Mouse (Mus musculus) cerebellum, adult 9-10 months (tissue): ENCODE data around the gene Atxn1.

Experiments
- DNase-seq: peaks from one replicate; pipeline ENCODE4 v3.0.0; 2022

Gene Atxn1

DNA sequence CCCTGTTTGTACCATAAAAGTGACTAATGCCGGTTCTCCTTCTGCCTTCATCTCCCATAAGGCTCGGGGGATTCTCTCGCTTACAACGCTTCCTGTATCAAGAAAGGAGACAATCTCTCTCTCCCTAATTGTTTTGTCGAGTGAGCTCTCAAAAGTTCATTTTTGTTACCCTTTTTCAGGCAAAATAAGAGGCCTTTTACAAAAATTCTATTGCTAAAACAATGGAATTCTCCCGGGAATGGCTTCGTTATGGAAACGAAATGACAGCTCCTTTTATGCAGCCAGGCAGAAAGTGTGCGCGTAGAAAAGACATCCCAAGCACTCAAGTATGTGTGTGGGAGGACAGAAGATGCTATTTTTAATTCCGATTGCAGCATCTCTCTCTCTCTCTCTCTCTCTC lies 255.4 kb downstream of the Atxn1 start:
- DNase-seq = no peak

DNA sequence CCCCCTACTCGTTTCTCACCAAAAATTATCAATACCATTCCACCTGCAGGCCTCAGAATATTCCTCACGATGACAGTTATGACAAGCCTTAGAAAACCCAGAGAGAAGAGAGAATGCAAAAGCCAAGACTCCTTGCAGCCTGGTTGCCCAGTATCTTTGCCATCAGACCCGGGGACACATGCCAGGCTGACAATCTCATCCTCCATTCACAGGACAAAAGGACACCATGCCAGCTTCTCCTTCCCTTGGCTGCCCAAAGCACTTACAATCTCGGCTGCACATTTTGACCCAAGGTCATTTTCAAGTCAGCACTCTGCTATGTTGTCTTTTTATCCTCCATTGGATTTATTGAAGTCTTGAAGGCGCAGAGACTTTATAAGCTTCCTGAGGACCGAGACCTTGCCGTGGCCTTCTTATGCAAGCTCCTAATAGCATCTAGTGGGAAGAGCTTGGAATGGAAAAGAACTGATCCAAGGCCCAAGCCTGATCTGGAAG lies 263.5 kb downstream of the Atxn1 start:
- DNase-seq = no peak

DNA sequence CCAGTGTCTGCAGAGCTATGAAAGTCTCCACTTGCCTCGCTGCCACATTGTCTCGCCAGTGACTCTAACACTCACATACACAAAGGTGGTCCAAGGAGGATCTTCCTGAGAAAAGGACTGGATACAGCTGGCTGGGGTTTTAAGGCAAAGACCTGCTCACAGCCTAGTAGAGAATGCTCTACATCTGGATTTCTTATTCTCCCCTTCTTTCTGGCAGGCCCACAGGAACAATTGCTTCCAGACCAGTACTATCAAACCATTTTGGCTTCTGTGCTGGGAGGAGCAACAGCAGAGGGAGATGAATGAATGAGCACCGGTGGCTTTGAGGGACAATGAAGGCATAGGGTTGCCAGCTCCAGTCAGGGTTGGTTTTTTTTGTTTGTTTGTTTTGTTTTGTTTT lies 265.8 kb downstream of the Atxn1 start:
- DNase-seq = no peak

DNA sequence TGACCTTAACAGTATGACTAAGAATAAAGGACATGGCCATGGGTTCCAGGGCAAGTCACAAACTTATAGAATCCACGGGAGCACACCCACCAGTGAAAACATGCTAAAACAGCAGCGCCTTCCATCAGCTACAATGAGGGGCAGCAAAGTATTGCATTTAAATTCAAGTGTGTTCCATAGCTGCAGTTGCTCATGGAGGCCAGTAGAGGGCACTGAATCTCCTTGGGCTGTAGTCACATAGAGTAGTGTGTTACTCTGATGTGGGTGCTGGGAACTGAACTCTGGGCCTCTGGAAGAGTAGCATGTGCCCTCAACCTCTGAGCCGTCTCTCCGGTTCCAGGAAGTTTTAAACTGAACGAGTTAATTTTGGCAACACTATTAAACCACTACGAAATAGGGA lies 268.8 kb downstream of the Atxn1 start:
- DNase-seq = no peak

DNA sequence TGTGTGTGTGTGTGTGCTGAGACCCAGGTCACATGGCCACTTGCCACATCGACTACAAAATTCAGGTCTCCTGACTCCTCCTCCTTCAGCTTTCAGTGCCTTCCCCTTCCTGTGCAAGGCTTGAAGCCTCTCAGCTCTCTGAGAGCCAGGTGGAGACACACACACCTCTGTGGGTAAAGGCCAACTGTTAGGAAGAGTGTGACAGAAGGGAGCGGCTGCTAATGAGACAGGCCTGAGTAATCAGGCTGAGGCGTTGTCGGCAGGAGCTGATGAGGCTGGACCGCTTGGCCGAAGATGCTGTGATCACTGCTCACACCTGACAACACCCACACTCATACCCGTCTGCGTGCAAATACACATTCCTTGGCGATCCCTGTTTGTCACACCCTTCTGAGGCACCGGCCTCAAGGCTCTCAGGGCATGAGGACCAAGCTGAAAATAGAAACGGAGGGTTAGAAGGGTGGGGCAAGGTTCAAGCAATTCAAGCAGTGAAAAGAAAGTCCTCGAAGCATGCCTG lies 269.8 kb downstream of the Atxn1 start:
- DNase-seq = peak; percentile 40

DNA sequence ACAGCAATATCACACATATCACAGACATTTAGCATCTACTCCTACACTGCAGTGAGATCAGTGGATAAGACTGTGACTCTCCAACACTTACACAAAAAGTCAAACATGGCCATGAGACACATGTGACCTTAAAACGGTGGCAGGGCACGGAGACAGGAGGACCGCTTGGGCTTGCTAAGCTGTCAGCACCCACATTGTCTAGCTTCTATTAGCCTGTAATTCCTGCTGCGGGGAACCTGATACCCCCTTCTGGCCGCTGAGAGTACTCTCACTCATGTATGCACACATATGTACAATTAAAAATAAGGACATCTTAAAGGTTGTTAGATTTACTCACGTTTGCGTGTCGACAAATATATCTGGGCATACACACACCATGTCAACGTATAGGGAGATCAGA lies 270.9 kb downstream of the Atxn1 start:
- no peak for DNase-seq

DNA sequence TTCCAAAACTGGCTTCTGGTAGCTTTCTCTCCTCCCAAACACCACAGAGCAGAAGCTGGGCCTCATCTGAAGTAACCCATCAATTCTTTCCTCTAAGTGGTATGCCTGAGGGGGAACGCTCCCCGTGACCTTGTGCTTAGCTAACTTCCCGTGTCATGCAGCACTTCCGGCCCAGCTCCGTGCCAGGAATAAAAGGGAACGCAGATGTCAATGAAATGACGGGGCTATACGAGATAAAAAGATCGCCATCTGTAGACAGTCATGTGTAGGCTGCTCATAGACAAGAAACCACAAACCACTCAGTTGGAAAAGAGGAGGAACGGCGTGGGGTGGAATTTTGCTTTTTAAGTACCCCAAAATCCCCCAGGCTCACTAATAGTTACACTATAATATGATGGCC lies 271.3 kb downstream of the Atxn1 start:
- DNase-seq = no peak

DNA sequence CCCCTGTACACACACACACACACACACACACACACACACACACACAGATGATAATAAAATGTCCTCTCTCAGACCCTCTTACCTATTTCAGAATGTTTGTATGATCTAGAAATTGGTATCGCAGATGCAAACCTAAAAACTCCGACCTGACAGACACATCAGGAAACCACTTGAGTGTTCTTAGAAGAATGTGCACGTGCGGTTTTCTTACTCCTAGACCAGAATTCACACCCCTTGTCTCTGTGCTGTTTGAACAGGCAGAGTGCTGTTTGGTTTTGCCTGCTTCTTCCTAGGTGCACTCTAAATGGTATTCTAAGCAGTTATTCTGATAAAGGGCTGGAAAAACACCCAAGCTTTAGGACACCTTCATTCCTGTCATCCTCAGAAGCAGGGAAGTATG lies 271.7 kb downstream of the Atxn1 start:
- no peak for DNase-seq

DNA sequence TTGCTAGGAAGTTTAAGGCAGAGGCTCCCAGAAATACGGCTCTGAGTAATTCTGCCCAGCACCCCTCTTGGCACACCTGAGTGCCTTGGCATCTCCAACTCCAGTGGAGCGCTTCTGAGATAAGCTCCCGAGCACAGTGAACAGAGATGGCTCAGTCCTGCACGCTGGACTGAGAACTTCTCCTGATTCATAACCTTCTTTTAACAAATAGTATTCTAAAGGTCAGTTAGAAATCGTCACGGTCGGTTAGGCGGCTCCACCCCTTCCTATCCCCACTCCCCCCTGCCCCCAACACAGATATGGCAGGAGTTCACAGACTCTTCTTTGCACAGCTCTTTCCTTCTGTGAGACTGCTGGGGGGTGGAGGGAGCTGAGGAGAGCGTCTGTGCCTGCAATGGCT lies 272.4 kb downstream of the Atxn1 start:
- DNase-seq = no peak

DNA sequence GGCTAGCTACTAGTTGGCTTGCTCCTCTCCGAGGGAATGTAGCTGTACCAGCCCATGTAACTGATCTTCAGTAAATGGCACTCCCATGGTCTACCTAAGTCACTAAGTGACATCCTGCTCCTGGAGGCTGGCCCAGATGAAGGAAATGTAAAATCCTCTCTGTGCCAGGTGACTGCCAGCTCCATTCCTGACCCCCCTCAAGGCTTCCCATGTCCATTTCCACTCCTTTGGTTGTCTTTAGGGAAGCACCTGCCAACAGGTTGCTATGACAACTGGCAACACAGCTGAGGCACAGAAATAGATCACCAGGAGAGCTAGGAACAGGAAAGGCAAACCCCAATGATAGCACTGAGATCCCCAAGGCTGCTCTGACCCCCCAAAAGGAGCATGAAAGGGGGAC lies 274.4 kb downstream of the Atxn1 start:
- DNase-seq = peak; percentile 62

DNA sequence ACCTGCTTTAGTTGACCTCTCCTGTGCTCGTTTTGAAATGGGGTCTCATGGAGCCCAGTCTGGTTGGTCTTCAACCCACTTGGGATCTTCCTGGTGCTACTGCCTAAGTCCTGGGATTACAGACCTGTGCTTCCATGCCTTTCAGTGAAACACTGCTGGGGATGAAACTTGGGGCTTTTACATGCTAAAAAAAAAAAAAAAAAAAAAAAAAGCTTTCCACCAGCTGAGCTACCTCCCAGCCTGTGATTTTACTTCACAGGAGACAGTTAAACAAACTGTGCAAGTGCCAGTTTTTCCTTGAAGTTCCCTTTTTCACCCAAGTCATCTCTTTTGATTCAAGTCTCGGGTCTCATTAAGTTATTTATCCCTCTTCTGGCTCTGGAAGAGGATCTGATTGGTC lies 275.9 kb downstream of the Atxn1 start:
- DNase-seq = no peak

DNA sequence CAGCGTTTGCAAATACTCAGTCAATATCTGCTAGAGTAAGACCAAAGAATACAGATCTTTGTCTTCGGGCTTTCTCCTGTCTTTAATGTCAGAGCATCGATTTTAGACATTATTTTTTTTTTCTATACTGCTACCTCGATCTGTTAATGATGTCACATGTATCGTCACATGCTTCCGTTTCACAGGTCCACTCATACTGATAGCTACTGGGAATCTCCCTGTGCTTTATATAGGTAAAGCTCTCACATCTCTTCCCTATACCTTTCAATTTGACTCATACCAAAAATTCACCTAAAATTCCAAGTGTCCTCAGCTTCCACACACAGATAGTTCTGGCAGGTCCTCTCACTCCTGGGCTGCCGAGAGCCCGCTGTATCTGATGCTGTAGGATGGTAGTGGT lies 277.2 kb downstream of the Atxn1 start:
- no peak for DNase-seq

DNA sequence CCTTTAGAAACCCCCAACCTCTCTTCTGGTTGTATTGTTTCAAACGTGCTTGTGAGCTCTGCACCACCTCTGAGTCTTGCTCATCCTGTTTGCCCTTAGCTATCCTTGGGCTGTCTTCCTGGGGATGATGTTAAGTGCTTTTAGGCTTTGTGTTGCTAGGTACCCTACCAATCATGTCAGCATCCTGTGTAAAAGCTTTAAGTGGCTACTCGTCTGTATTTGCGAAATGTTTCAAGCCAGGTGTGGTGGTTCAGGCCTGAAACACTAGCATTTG lies 278.6 kb downstream of the Atxn1 start:
- DNase-seq = no peak

DNA sequence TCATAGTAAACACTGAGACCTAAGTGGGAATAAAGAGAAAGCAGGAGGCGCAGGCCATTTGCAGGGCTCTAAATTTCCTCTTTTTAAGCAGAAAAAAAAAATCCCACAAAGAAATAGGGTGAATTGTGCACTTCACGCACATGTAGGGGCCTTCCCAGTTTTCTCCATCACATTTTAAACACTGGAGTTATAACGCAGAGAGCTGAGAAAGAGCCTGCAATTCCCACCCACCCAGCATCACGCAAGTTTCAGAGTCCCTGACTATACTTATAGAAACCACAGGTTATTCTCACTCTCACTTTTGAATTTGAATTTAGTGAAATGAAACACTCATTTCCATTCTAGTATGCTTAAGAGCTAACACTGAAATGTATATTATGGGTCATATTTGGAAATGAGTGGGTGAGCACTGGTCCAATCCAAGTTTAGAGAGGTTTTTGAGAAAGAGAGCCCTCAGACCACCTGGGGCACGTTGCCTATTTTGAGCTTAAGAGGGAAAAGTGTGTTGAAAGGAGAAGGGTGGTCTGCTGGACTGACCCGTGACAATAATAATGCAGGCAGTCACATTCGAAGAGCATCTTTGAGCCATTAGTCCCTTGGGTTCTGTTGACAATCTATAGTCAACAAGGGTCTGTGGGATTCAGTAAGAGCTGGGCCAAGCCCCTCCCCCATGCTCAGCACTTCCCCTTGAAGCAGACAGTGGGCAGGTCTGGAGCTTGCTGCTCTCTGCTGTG lies 279.1 kb downstream of the Atxn1 start:
- no peak for DNase-seq

DNA sequence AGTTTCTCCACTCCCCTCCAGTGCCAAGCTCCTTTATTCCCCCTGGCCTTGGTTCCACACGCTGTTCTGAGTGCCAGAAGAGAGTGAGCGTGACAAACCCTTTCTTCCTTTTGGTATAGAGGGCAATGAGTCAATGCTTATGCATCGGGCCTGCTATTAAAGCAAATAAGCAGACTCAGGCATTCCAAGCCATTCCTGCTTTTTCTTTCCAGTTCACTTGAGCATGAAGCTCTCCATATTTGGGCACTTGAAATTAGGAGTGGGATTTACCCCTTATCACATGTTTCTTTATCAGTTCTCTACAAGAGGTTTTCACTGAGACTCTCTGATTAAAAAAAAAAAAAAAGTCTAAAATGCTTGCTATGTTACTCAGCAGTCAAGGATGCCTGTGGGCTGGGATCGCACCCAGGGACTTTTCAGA lies 279.9 kb downstream of the Atxn1 start:
- DNase-seq = no peak

DNA sequence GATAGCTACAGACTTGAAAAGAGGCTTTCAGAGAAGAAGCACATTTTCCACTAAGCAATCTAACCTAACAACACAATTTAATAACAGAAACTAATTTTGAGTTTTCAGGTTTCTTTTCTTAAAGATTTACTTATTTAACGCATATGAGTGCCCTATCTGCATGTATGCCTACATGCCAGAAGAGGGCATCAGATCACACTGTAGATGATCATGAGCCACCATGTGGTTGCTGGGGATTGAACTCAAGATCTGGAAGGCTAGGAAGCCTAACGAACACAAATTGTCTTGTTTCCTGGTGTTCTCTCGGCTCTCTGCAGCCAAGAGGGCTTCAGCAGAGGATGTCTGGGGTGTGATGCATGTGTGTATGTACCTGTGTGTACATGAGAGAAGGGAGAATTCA lies 280.8 kb downstream of the Atxn1 start:
- peak; percentile 34 for DNase-seq

DNA sequence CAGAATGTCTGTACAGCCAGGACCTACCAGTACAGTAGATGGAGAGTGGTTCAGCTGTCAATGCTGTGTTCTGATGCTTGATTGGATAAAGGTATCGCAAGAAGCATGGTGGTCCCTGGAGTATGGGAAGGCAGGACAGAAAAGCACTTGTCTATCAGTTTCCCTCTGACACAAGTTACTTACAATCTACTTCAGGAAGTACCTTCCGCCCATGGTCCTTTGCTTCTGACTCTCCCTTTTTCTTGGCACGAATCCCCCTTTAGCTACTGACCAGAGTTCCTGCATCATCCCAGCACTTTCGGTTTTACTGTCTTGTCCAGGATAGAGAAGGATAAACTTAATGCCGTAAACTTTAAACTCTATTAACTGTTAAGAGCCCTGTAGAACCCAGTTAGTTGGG lies 283.6 kb downstream of the Atxn1 start:
- DNase-seq = no peak

DNA sequence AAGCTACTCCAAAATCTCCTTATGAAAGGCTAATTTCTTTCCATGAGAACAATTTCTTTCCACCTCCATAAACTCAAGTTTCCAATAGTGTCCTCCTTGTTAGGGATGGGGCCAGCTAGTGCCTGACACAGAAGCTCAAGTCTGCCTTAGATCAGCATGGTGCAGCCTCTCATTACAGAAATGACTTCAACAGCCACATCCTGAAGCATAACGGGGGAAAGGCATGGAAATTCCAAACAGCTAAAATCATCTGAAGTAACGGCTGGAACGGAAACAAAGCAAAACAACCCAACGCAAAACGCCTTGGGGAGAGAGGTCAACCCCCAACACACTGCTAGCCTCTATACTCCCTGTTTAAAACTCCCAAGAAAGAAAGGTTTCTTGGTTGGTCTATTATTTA lies 284.2 kb downstream of the Atxn1 start:
- DNase-seq = no peak

DNA sequence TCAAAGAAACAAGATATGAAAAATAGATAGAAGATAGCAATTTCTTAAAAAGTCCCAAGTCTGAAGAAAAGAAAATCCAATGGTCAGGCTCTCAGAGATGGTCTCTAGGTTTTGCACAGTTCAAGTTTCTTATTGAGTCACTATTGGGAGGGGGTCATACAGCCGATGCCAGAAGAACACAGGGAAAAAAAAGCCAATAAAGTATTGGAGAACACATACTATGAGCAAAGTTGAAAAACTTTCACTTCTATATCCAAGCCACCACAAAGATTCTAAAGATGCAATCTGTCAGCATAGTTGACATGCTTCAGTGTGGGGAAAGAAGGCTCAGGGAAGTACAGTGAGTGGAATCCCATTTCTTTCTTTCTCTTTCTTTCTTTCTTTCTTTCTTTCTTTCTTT lies 285.7 kb downstream of the Atxn1 start:
- DNase-seq = no peak

DNA sequence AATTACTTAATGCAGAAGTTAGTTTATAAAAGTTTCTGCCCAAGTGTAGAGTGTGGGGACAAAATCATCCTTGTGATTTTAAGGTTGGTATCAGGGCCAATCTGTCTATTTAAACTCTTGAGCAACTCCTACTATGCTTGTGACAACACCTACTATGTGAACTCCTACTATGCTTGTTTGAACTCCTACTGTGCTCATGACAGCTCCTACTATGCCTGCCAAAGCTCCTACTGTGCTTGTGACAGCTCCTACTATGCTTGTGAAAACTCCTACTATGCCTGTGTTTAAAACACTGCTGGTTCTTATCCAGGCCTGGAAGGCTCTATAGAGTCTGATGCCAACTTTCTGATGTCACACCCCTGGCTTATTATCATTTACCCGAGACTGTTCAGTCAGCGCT lies 292.2 kb downstream of the Atxn1 start:
- DNase-seq = no peak

DNA sequence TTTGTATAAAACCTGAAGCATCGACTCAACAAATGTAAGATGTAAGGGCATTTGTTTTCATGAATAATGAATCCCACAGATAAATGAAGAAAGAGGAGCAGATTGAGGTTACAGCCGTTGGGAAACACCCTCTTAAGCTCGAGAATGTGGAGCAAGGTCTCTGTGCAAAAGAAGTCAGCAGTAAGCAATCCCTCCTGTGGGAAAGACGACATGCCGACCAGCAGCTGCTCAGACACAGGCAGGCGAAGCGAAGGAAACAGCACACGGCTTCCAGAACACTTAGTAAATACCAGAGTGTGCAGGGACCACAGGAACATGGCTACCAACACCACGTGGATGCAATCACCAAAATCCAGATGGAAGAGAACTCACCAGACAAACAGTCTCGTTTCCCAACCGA lies 294.8 kb downstream of the Atxn1 start:
- DNase-seq = no peak

DNA sequence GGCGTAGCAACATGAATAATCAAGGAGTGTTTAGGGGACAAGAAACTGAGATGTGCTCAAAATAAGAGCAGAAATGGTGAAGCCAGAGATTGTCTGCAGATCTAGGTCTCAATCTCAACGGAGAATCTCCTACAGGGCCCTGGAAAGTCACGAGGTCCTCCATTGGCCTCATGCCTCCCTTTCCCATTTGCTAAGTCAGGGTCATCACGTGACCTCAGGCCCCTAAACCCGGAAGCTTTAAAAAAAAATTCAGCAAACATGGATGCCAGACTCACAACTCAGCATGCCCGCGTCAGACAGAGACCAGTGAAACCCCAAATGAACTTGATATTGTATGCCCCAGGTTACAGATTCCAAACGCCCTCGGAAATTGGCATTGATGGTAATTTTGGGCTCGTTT lies 302.0 kb downstream of the Atxn1 start:
- no peak for DNase-seq

DNA sequence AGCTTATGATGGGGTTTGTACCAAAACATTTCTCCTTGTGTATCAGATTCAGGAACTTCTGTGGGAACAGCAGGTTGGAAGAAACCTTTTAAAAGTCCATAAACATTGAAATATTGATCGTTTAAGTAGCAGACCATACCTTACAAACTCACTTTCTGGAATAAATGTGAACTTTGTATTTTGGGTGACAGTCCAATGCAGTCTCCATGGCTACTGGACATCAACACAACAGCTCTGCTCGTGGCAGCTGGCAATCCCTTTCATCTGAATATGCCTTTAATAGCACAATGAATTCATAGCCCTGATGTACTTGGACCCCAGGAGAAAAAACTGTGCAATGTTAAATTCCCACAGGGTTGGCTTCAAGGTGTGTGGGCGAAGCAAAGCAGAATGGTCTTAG lies 302.6 kb downstream of the Atxn1 start:
- no peak for DNase-seq

DNA sequence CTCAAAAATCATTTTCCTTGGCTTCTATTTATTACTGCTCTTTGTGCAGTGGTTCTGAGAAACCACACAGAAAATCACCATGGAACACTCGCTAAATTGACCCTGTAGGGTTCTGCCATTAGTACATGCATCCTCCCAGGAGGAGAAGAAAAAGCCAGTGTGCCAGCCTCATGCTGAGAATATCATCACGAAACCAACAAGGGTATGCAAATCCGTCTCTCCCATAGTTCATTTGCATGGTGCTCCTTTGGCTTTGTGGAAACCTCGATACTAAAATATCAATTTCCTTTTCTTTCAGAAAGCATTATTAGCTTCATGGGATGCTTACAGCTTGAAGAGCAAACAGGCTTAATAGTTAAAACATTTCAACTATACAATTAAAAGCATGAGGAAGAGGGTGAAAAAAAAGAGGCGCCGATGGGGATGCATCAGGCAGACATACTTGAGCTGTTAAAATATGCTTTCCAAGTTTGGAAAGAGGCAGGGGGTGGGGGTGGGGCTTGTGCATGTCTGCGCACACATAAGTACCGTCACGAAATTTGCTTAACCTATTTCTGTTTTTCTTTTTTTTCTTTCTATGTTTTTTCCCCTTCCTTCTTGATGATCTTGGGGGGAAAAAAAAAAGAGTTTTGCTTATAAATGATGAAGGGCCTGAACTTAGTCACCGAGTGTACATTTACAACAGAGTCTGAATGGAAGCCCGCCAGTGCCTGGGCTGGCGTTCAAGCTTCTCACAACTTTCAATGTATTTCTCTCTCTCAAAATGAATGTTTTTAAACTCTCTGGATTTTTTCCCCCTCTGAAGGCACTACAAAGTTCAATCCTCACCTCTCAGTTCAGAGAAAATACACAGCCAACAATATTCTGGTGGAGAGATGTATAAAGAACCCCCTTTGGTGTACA lies 303.3 kb downstream of the Atxn1 start:
- no peak for DNase-seq
